Comparison of ENCODE assay signal across 8 mouse cellular contexts in the genomic region with DNA sequence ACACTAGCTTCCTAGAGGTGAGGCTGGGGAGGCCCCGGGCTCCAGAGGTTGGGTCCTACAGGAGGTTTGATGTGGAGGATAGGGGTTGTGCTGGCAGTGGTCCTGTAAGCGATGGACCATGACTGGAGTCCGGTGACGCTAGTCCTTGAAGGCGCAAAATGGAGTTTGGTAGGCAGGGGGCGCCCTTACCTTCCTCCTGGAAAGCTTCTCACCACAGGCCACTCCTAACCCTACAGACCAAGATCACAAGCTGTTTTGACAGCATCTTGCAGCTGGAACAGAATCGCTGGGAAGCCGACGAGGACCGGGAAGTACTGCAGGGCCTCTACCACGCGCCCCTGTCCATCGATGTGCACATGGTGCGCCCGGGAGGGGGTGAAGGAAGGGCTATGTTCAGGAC. TPM values are rescaled to one million over a fixed set of nuclear protein-coding genes. Genes with fewer than 3 reads are reported as not detected.
DNase-seq lines count a peak whose midpoint lies in the region; ATAC-seq lines count a peak whose summit lies in the region.

No protein-coding gene starts in this region.

- no peak overlapping the region for H3K9ac ChIP-seq in hindbrain, embryonic 16.5 days (ENCODE audit: low read depth, low read length)

- peak; percentile 72 for DNase-seq in Muller cell, postnatal 12 days (ENCODE audit: inconsistent ontology term)
- DNase-seq in cerebellum, adult 8-10 months: peak; percentile 76
- peak; percentile 56 to 90 for DNase-seq in frontal cortex, adult 2 months (ENCODE audit: extremely low spot score in 1 of 2, low spot score in 1 of 2)
- DNase-seq in layer of hippocampus, postnatal 36 days: peak; percentile 68 to 74
- peak; percentile 88 for DNase-seq in right cerebral cortex, postnatal 14 days
- DNase-seq in urinary bladder, postnatal 4 days (ENCODE audit: low spot score in 2 of 2): peak; percentile 77 to 90

- H3K27ac ChIP-seq in hindbrain, embryonic 16.5 days (ENCODE audit: low read depth, low read length): no peak overlapping the region

- 7% methylated on average over 15 of the region's 15 CpGs for WGBS in hindbrain, embryonic 16.5 days

- peaks cover 28% of the 10 kb centered on the region for H3K4me1 ChIP-seq in hindbrain, embryonic 16.5 days (ENCODE audit: control insufficient read depth, insufficient read depth, low read depth, low read length)

- H3K36me3 ChIP-seq in hindbrain, embryonic 16.5 days (ENCODE audit: control insufficient read depth, insufficient read depth, low read length): no peaks in the 10 kb centered on the region

- H3K4me3 ChIP-seq in hindbrain, embryonic 16.5 days (ENCODE audit: low read length): no peak overlapping the region

- no peaks in the 10 kb centered on the region for H3K9me3 ChIP-seq in hindbrain, embryonic 16.5 days (ENCODE audit: control insufficient read depth, low read length)

- peak; percentile 53 for ATAC-seq in hindbrain, embryonic 16.5 days
- ATAC-seq in megakaryocyte progenitor cell, adult 5-6 weeks (replicated peaks; ENCODE audit: poor library complexity): peak; percentile 68

- H3K4me2 ChIP-seq in hindbrain, embryonic 16.5 days (ENCODE audit: low read length): no peak overlapping the region

- H3K27me3 ChIP-seq in hindbrain, embryonic 16.5 days (replicated peaks; ENCODE audit: control insufficient read depth, insufficient read depth, low read length): peaks cover 56% of the 10 kb centered on the region

RNA-seq across cellular contexts. Expression of gene Exoc3l4, which starts 8.4 kb away (rescaled TPM):
- 3.8 and 4.8 TPM in 2 replicates for polyA plus RNA-seq in frontal cortex, adult 2 months (2012; rRNA removed)
- polyA plus RNA-seq in hindbrain, embryonic 16.5 days (2015; fragmentation: Nextera tagmentation; extraction: Ambion mirVana): 2.6 and 2.7 TPM in 2 replicates
- total RNA-seq in layer of hippocampus, postnatal 36 days (2021): 1 to 10 TPM; 3.3 to 5.5 TPM
- total RNA-seq in megakaryocyte progenitor cell, adult 5-6 weeks (2015): 0.42 and 1.1 TPM in 2 replicates
- not detected in 2 replicates for total RNA-seq in megakaryocyte progenitor cell, adult 5-6 weeks (2017)

RNA-seq across cellular contexts. Expression of gene Tnfaip2, which starts 17.0 kb away (rescaled TPM):
- 1.0 and 1.5 TPM in 2 replicates for polyA plus RNA-seq in frontal cortex, adult 2 months (2012; rRNA removed)
- polyA plus RNA-seq in hindbrain, embryonic 16.5 days (2015; fragmentation: Nextera tagmentation; extraction: Ambion mirVana): 0.79 and 1.2 TPM in 2 replicates
- 1 to 10 TPM in 1 of 2 experiments, under 1 TPM in 1; 0.40 to 1.0 TPM for total RNA-seq in layer of hippocampus, postnatal 36 days (2021)
- total RNA-seq in megakaryocyte progenitor cell, adult 5-6 weeks (2015): 18.3 and 20.9 TPM in 2 replicates
- total RNA-seq in megakaryocyte progenitor cell, adult 5-6 weeks (2017): 31.1 and 67.8 TPM in 2 replicates

RNA-seq across cellular contexts. Expression of gene Lbhd2, which starts 18.6 kb away (rescaled TPM):
- polyA plus RNA-seq in frontal cortex, adult 2 months (2012; rRNA removed): 23.2 and 24.5 TPM in 2 replicates
- 2.5 and 3.3 TPM in 2 replicates for polyA plus RNA-seq in hindbrain, embryonic 16.5 days (2015; fragmentation: Nextera tagmentation; extraction: Ambion mirVana)
- total RNA-seq in layer of hippocampus, postnatal 36 days (2021): 1 to 10 TPM in 1 of 2 experiments, not detected in 1; 1.2 TPM
- 0.30 TPM in 1 of 2 replicates, not detected in the other for total RNA-seq in megakaryocyte progenitor cell, adult 5-6 weeks (2015)
- not detected in 2 replicates for total RNA-seq in megakaryocyte progenitor cell, adult 5-6 weeks (2017)

RNA-seq across cellular contexts. Expression of gene Cdc42bpb, which starts 47.7 kb away (rescaled TPM):
- 175 and 184 TPM in 2 replicates for polyA plus RNA-seq in frontal cortex, adult 2 months (2012; rRNA removed)
- 35.3 and 40.4 TPM in 2 replicates for polyA plus RNA-seq in hindbrain, embryonic 16.5 days (2015; fragmentation: Nextera tagmentation; extraction: Ambion mirVana)
- 100 to 1,000 TPM; 112 to 115 TPM for total RNA-seq in layer of hippocampus, postnatal 36 days (2021)
- total RNA-seq in megakaryocyte progenitor cell, adult 5-6 weeks (2015): 1.5 and 5.4 TPM in 2 replicates
- total RNA-seq in megakaryocyte progenitor cell, adult 5-6 weeks (2017): 2.9 and 5.2 TPM in 2 replicates

Comparison
In these comparisons a context has a peak if more than half of its experiments do, and no peak if none do; other contexts are left out.
1. RNA of gene Tnfaip2, which starts 17.0 kb away (total RNA-seq): 18.3 to 67.8 TPM in megakaryocyte progenitor cell, adult 5-6 weeks; 0.40 to 1.0 TPM in layer of hippocampus, postnatal 36 days; every median in the first group is over 4 times any median in the second.
2. Peak in every context shown above with its lines, with median percentiles within 50 percentile points of each other: DNase-seq.